Mouse (Mus musculus) ES-E14 (cell line): Measurements from ENCODE around the gene Grhl3. TPM values are rescaled to one million over a fixed set of nuclear protein-coding genes. Genes with fewer than 3 reads are reported as not detected.

ENCODE experiments used
- DNase-seq: peaks from one replicate; pipeline ENCODE4 v3.0.0-alpha.2; 2013; ENCODE audit warnings: low read depth, low spot score
- H3K27ac ChIP-seq: 2 replicates; pipeline ENCODE4 v1.5.1; 2012; ENCODE audit warnings: low read depth, mild to moderate bottlenecking, low read length, moderate library complexity, mixed read lengths; ENCODE audit not compliant: poor library complexity, insufficient read depth, severe bottlenecking
- H3K36me3 ChIP-seq: 2 replicates; pipeline ENCODE4 v1.6.1; 2012; ENCODE audit warnings: mild to moderate bottlenecking, low read length, moderate library complexity, mixed read lengths; ENCODE audit not compliant: control insufficient read depth, poor library complexity, insufficient read depth, severe bottlenecking
- H3K4me1 ChIP-seq, 2 experiments: fragments of 150-350 bp in 1 of 2; sonication (generic) in 1 of 2; 2 replicates each; pipeline ENCODE4 v1.6.1; 2012; ENCODE audit warnings: low read length in 2 of 2, mild to moderate bottlenecking in 1 of 2, mixed read lengths in 1 of 2; ENCODE audit not compliant: control insufficient read depth in 2 of 2, insufficient read depth in 2 of 2, poor library complexity in 1 of 2
- H3K4me3 ChIP-seq, 2 experiments: fragments of 150-350 bp in 1 of 2; sonication (generic) in 1 of 2; 2 replicates each; pipeline ENCODE4 v1.5.1; 2012; ENCODE audit warnings: low read length in 2 of 2, low read depth in 1 of 2, mild to moderate bottlenecking in 1 of 2, mixed read lengths in 1 of 2; ENCODE audit not compliant: insufficient read depth in 1 of 2, poor library complexity in 1 of 2, severe bottlenecking in 1 of 2
- H3K9ac ChIP-seq: 2 replicates; pipeline ENCODE4 v1.6.1; 2012; ENCODE audit warnings: low read depth, mild to moderate bottlenecking, low read length, mixed read lengths; ENCODE audit not compliant: poor library complexity, insufficient read depth, severe bottlenecking
- H3K9me3 ChIP-seq: fragments of 150-350 bp; sonication (generic); 2 replicates; pipeline ENCODE4 v1.6.1; 2012; ENCODE audit warnings: low read depth, mild to moderate bottlenecking, low read length; ENCODE audit not compliant: control insufficient read depth, insufficient read depth
- CHD2 ChIP-seq: IDR thresholded peaks from 2 replicates; pipeline ENCODE4 v1.6.1; 2014; ENCODE audit warnings: mild to moderate bottlenecking, low read depth, low read length, inconsistent platforms
- HCFC1 ChIP-seq: IDR thresholded peaks from 2 replicates; pipeline ENCODE4 v1.6.1; 2012; ENCODE audit warnings: low read length, inconsistent platforms, borderline replicate concordance; ENCODE audit not compliant: insufficient read depth
- MAFK ChIP-seq: IDR thresholded peaks from 2 replicates; pipeline ENCODE4 v1.6.1; 2014; ENCODE audit warnings: mild to moderate bottlenecking, low read depth, low read length, inconsistent platforms; ENCODE audit not compliant: insufficient read depth
- ZC3H11A ChIP-seq: IDR thresholded peaks from 2 replicates; pipeline ENCODE4 v1.6.1; 2012; ENCODE audit warnings: low read depth, mild to moderate bottlenecking, inconsistent platforms, low read length, borderline replicate concordance
- ZNF384 ChIP-seq: IDR thresholded peaks from 2 replicates; pipeline ENCODE4 v1.6.1; 2012; ENCODE audit warnings: low read depth, low read length, inconsistent platforms
- in situ Hi-C, 2 experiments: fragments of 600-800 bp; cut with MboI; formaldehyde crosslinking; loops; one replicate each; pipeline ENCODE4 v1.15.1; 2025; ENCODE audit warnings: low sequenced_read_pairs in 2 of 2, inconsistent platforms in 1 of 2; ENCODE audit not compliant: unreplicated experiment in 2 of 2
- total RNA-seq: library from RNA; depleted of rRNA; stranded (reverse); fragments of 300-350 nt; gene quantifications from 2 replicates; pipeline ENCODE4 v1.2.3, GENCODE M21; 2012

Grhl3 gene
- total RNA-seq, 1 experiment, result 6.7 TPM

GRCm38 (mm10) chr4:135535021-135535420, 38.4 kb downstream of the Grhl3 start:
- no peak overlapping the region for H3K27ac ChIP-seq
- TF ChIP-seq HCFC1 (no peak), ZNF384 (no peak), ZC3H11A (no peak), CHD2 (no peak), MAFK (no peak)
- no peak for DNase-seq
- in situ Hi-C loops, result no loop called here
- no peak overlapping the region for H3K9ac ChIP-seq
- no peaks in the 10 kb centered on the region for H3K9me3 ChIP-seq
- peaks cover 6 to 22% of the 10 kb centered on the region in 2 experiments for H3K4me1 ChIP-seq
- no peaks in the 10 kb centered on the region for H3K36me3 ChIP-seq
- H3K4me3 ChIP-seq, result no peak overlapping the region

- H3K4me1 ChIP-seq, result peaks cover 3 to 19% of the 10 kb centered on the region in 2 experiments; a peak in 3 of 4 replicates
- H3K4me3 ChIP-seq, result no peak overlapping the region
- in situ Hi-C loops, result no loop called here
- no peaks in the 10 kb centered on the region for H3K9me3 ChIP-seq
- no peak for DNase-seq
- TF ChIP-seq MAFK, result no peak
- no peak for TF ChIP-seq ZC3H11A
- no peak for TF ChIP-seq CHD2
- TF ChIP-seq HCFC1, result no peak
- TF ChIP-seq ZNF384, result no peak
- no peaks in the 10 kb centered on the region for H3K36me3 ChIP-seq
- no peak overlapping the region; the same call in 1 of the 2 replicates for H3K27ac ChIP-seq
- H3K9ac ChIP-seq, result peak overlapping the region; percentile 16; the same call in 1 of the 2 replicates
Measured at GRCm38 (mm10) chr4:135533001-135533400, 40.4 kb downstream of the Grhl3 start.

- Histone ChIP-seq H3K27ac (peak overlapping the region; percentile 29; the same call in 1 of the 2 replicates), H3K4me1 (peaks cover 3 to 21% of the 10 kb centered on the region in 2 experiments; a peak in 3 of 4 replicates), H3K36me3 (no peaks in the 10 kb centered on the region), H3K9ac (no peak overlapping the region), H3K4me3 (no peak overlapping the region), H3K9me3 (no peaks in the 10 kb centered on the region)
- TF ChIP-seq CHD2 (no peak), HCFC1 (no peak), ZC3H11A (no peak), MAFK (no peak), ZNF384 (no peak)
- in situ Hi-C loops, result no loop called here
- peak; percentile 56 for DNase-seq
Measured at GRCm38 (mm10) chr4:135531771-135532613, 41.4 kb downstream of the Grhl3 start.

GRCm38 (mm10) chr4:135531236-135531635, 42.2 kb downstream of the Grhl3 start:
- no peaks in the 10 kb centered on the region for H3K36me3 ChIP-seq
- peaks cover 3 to 21% of the 10 kb centered on the region in 2 experiments; a peak in 3 of 4 replicates for H3K4me1 ChIP-seq
- no peak overlapping the region for H3K4me3 ChIP-seq
- in situ Hi-C loops, result no loop called here
- no peaks in the 10 kb centered on the region for H3K9me3 ChIP-seq
- TF ChIP-seq HCFC1, result no peak
- TF ChIP-seq CHD2, result no peak
- TF ChIP-seq MAFK, result no peak
- TF ChIP-seq ZNF384, result no peak
- TF ChIP-seq ZC3H11A, result no peak
- H3K27ac ChIP-seq, result no peak overlapping the region
- H3K9ac ChIP-seq, result no peak overlapping the region
- DNase-seq, result no peak
